33 mouse cellular contexts compared by ENCODE assay signal in genomic region chr12:99060702-99061101, GRCm38 (mm10).
"Had no signal": no experiment of that assay in that cellular context is flagged by ENCODE, and none has a peak within 500 bp of the region (broad histone marks: within the 10 kb centered on the region; RNA-seq: fewer than 3 reads in every experiment).

No protein-coding gene starts in this region.

- ATAC-seq: liver, embryonic 12.5 days; liver, postnatal 0 days; lung, postnatal 0 days; midbrain, embryonic 13.5 days; midbrain, embryonic 15.5 days; midbrain, embryonic 16.5 days had no signal

- H3K9me3 ChIP-seq: limb, embryonic 10.5 days; limb, embryonic 12.5 days; limb, embryonic 13.5 days; limb, embryonic 15.5 days; liver, embryonic 12.5 days; liver, embryonic 13.5 days; liver, embryonic 15.5 days; lung, embryonic 15.5 days; midbrain, embryonic 10.5 days; midbrain, embryonic 12.5 days; midbrain, embryonic 13.5 days; midbrain, embryonic 15.5 days; neural tube, embryonic 12.5 days; neural tube, embryonic 13.5 days had no signal

- H3K27me3 ChIP-seq: limb, embryonic 12.5 days; limb, embryonic 13.5 days; limb, embryonic 15.5 days; liver, embryonic 12.5 days; liver, embryonic 15.5 days; lung, embryonic 15.5 days; midbrain, embryonic 12.5 days; midbrain, embryonic 13.5 days; midbrain, embryonic 15.5 days; neural tube, embryonic 12.5 days; neural tube, embryonic 13.5 days had no signal

- H3K36me3 ChIP-seq: limb, embryonic 10.5 days; limb, embryonic 12.5 days; limb, embryonic 13.5 days; limb, embryonic 15.5 days; liver, embryonic 12.5 days; liver, embryonic 13.5 days; liver, embryonic 15.5 days; lung, embryonic 15.5 days; midbrain, embryonic 10.5 days; midbrain, embryonic 12.5 days; midbrain, embryonic 13.5 days; midbrain, embryonic 15.5 days; neural tube, embryonic 12.5 days; neural tube, embryonic 13.5 days had no signal

- H3K4me3 ChIP-seq: limb, embryonic 10.5 days; limb, embryonic 12.5 days; limb, embryonic 13.5 days; limb, embryonic 15.5 days; liver, embryonic 12.5 days; liver, embryonic 13.5 days; liver, embryonic 15.5 days; lung, embryonic 15.5 days; megakaryocyte, embryonic 14.5 days; midbrain, embryonic 10.5 days; midbrain, embryonic 12.5 days; midbrain, embryonic 13.5 days; midbrain, embryonic 15.5 days; myocyte; neural tube, embryonic 12.5 days; neural tube, embryonic 13.5 days had no signal

- DNase-seq: left cerebral cortex, postnatal 4 days; liver; liver, embryonic 13.5 days; liver, postnatal 0 days; lung, adult 18-20 months; lung, adult 2 months; lung, embryonic 14.5 days; lung, postnatal 10 days; lung, postnatal 14 days; lung, postnatal 36 days; lung, postnatal 4 days; midbrain, embryonic 14.5 days had no signal

- H3K4me2 ChIP-seq: limb, embryonic 12.5 days; limb, embryonic 13.5 days; limb, embryonic 15.5 days; liver, embryonic 11.5 days; liver, embryonic 12.5 days; liver, embryonic 13.5 days; liver, embryonic 15.5 days; lung, embryonic 14.5 days; lung, embryonic 15.5 days; midbrain, embryonic 11.5 days; midbrain, embryonic 12.5 days; midbrain, embryonic 13.5 days; midbrain, embryonic 15.5 days; neural tube, embryonic 12.5 days; neural tube, embryonic 13.5 days had no signal

- H3K27ac ChIP-seq: limb, embryonic 10.5 days; limb, embryonic 12.5 days; limb, embryonic 13.5 days; limb, embryonic 15.5 days; liver, embryonic 12.5 days; liver, embryonic 13.5 days; liver, embryonic 14.5 days; liver, embryonic 15.5 days; lung, embryonic 15.5 days; macrophage; midbrain, embryonic 10.5 days; midbrain, embryonic 12.5 days; midbrain, embryonic 13.5 days; midbrain, embryonic 15.5 days; neural tube, embryonic 12.5 days; neural tube, embryonic 13.5 days had no signal

- H3K9ac ChIP-seq: limb, embryonic 12.5 days; limb, embryonic 13.5 days; limb, embryonic 15.5 days; liver, embryonic 12.5 days; liver, embryonic 13.5 days; liver, embryonic 14.5 days; liver, embryonic 15.5 days; liver, postnatal 0 days; lung, embryonic 14.5 days; lung, embryonic 15.5 days; midbrain, embryonic 12.5 days; midbrain, embryonic 13.5 days; midbrain, embryonic 15.5 days; neural tube, embryonic 12.5 days; neural tube, embryonic 13.5 days had no signal

- H3K4me1 ChIP-seq: limb, embryonic 12.5 days; limb, embryonic 13.5 days; limb, embryonic 15.5 days; liver, embryonic 12.5 days; liver, embryonic 13.5 days; liver, embryonic 15.5 days; lung, embryonic 15.5 days; midbrain, embryonic 10.5 days; midbrain, embryonic 12.5 days; midbrain, embryonic 13.5 days; midbrain, embryonic 15.5 days; neural tube, embryonic 12.5 days had no signal
